Mouse (Mus musculus) megakaryocyte, embryonic 14.5 days (primary cell): ENCODE measurements around the gene Cdca3.

ENCODE experiments used
- FLI1 ChIP-seq: IDR thresholded peaks from 2 replicates; pipeline ENCODE4 v1.6.1; 2012; ENCODE audit warnings: low read length, inconsistent platforms, mixed read lengths
- GATA1 ChIP-seq: IDR thresholded peaks from 3 replicates; pipeline ENCODE4 v1.6.1; 2012; ENCODE audit warnings: mixed read lengths, low read length, inconsistent platforms, borderline replicate concordance

GRCm38 (mm10) chr6:124816611-124817010 lies 12.7 kb upstream of the Cdca3 start:
- TF ChIP-seq GATA1 (no peak), FLI1 (no peak)
